Mouse (Mus musculus) ES-E14 (cell line): ENCODE results near the gene Far1.

Source experiments
- CHD2 ChIP-seq: IDR thresholded peaks from 2 replicates; pipeline ENCODE4 v1.6.1; 2014; ENCODE audit warnings: mild to moderate bottlenecking, low read depth, low read length, inconsistent platforms
- HCFC1 ChIP-seq: IDR thresholded peaks from 2 replicates; pipeline ENCODE4 v1.6.1; 2012; ENCODE audit warnings: low read length, inconsistent platforms, borderline replicate concordance; ENCODE audit not compliant: insufficient read depth

DNA sequence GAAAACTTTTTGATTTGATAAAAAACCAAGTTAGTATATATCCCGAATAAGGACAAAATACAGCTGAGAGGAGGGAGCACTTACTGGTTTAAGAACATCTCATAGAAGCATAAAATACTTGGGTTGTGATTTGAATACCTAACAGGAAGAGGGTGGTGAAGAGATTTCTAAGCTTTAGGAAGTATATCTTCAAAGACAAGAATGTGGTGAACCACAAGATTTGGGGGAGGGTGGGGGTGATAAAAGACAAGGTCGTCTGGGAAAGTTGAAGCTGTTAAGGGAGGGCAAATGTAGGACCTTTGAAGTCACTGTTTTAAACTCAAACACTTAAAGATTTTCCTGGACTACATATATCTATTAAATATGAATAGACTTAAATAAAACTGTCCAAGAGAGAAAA is 59.1 kb downstream of the Far1 start:
- TF ChIP-seq HCFC1 = no peak
- no peak for TF ChIP-seq CHD2
